Mouse (Mus musculus) thymus, postnatal 14 days (tissue): ENCODE measurements around the gene Brap.
"Not testable (repeated sequence)": the region's sequence is repeated elsewhere in the genome, so short reads cannot be mapped to it uniquely, and the experiment has no call there.

Source experiments
- DNase-seq: peaks from one replicate; pipeline ENCODE4 v3.0.0; 2021

Brap gene

GRCm38 (mm10) chr5:121670412-121670811 is 10.0 kb downstream of the Brap start:
- peak; percentile 46 for DNase-seq

DNA sequence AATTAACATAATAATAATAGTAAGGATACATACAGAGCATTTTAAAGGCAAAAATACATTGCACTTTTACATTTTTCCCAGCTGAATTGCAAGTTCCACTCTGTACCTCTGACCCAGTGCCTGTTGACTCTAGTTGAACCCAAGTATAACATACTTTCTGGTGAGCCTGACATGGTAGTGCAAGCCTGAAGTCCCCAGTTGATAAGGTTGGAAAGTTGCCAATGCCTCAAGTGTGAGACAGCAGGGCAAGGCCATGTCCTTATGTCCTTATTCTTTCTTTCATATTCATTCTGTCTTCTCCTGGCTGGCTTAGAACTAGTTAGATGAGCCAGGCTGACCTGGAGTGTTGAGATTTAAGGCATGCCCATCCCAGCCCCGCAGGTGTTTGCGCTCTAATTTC is 21.9 kb downstream of the Brap start:
- DNase-seq: no peak

GRCm38 (mm10) chr5:121685495-121685894 is 25.1 kb downstream of the Brap start:
- no peak for DNase-seq

GRCm38 (mm10) chr5:121686113-121686898 is 25.9 kb downstream of the Brap start:
- DNase-seq: no peak

- no peak for DNase-seq
Measured at GRCm38 (mm10) chr5:121690482-121691211, 30.3 kb downstream of the Brap start.

DNA sequence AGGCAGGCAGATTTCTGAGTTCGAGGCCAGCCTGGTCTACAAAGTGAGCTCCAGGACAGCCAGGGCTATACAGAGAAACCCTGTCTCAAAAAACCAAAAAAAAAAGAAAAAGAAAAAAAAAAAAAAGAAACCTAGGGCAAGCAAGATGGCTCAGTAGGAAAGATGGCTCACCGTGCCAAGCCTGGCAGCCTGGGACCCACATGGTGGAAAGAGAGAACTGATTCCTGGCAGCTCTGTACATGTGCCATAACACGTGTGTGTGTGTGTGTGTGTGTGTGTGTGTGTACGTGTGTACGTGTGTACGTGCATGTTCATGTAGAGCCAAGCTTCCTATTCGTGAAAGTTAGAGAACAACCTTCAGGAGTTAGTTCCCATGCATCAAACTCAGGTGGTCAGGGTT is 31.1 kb downstream of the Brap start:
- not testable (repeated sequence) for DNase-seq

DNA sequence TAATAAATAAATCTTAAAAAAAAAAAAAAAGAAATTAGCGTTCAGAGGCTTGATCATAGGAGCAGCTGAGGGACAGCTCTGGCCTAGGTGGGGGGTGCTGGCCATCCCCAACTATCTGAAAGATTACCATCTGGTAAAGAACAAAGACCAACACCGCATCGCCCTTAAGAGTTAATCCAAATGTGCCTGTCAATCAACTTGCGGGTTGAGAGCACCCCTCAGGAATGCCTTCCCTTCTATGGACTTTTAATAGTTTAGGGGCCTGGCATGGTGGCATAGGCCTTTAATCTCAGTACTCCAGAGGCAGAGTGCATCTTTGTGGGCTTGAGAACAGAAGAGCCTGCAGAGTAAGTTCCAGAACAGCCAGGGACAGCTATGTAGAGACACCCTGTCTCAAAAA is 32.5 kb downstream of the Brap start:
- DNase-seq: no peak

- DNase-seq: no peak
Measured at GRCm38 (mm10) chr5:121696761-121697160, 36.4 kb downstream of the Brap start.

DNA sequence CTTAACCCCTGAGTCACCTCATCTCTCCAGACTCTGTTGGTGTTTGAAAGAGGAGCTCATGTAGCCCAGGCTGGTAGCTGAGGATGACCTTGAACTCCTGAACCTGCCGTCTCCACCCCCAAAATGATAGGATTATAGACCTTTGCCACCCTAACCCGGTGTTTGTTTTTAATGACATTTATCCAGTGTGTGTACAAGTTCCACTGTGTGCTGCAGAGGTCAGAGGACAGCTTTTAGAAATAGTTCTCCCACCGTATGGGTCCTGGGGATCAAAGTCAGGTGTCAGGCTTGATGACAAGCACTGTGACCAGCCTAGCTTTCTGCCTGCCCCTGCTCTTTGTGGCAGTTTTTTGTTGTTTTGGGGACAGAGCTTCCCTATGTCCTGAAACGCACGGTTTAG is 39.5 kb downstream of the Brap start:
- no peak for DNase-seq

GRCm38 (mm10) chr5:121700496-121700895 is 40.1 kb downstream of the Brap start:
- DNase-seq: no peak

GRCm38 (mm10) chr5:121701111-121701769 is 40.9 kb downstream of the Brap start:
- DNase-seq: no peak

- DNase-seq: no peak
Measured at GRCm38 (mm10) chr5:121703341-121703740, 43.0 kb downstream of the Brap start.

DNA sequence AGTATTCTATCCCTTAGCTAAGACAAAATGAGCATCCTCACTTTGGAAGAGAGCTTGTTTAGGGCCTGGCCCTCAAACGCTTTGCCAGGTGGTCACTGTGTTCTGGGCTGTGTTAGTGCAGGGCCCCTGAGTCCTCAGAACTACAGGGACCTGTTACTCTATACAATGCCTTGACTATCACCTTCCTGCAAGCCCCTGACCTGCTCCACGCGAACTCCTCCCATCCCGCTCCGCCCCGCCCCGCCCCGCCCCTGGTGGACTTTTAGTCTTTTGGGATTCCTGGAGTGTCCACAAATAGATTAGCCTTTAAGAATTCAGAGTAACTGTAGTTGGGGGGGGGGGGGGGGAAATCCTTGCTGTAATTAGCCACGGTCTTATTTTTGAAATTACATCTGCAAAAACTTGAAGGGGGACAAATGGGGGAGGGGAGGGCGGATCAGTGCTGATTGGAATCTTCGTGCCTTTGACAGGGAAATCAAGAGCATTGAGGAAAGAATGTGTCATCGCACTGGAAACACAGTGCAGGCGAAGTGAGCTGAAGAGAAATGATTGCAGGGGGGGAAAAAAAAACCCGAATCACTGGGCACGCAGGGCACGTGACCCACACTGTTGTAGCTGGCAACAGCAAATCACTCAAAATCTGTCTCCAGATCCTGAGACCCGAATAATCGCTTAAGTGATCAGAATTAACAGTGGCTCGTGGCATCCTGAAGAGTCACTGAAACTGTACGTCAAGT is 44.3 kb downstream of the Brap start:
- no peak for DNase-seq

- no peak for DNase-seq
Measured at GRCm38 (mm10) chr5:121710402-121710801, 50.0 kb downstream of the Brap start.

GRCm38 (mm10) chr5:121710851-121711173 is 50.4 kb downstream of the Brap start:
- DNase-seq: no peak

DNA sequence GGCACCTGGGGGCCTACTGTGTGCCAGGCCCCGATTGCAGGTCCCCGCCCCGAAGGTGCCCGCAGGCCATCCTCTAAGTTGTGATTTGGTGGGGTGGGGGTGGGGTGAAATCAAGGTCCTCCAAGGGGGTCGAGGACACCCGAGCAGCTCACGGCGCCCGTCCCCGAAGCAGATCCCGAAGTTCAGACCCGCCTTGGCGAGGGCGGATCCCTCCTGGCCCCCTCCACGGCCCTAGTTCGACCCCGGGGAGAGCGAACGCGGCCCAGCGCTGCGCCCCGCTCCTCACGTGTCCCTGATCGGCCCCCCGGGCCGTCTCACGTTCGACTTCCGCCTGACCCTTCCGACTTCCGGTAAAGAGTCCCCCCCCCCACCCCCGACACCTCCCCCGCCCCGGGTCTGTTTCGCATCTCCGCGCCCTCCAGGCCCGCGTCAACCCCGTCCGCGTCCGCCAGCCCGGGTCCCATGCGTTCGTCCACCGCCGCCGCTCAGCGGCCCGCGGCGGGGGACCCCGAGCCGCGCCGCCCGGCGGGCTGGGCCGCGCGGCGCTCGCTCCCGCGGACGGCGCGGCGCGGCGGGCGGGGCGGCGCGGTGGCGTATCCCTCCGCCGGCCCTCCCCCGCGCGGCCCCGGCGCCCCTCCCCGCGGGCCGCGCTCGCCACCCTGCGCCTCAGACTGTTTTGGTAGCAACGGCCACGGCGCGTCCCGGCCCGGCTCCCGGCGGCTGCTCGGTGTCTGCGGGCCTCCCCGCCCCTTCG is 51.0 kb downstream of the Brap start, which contains the start of gene Atxn2:
Atxn2 (plus strand) TSS at position 164 of the 754 bp plus-strand sequence.
- DNase-seq: peak; percentile 88

GRCm38 (mm10) chr5:121711928-121712231 is 51.5 kb downstream of the Brap start:
- no peak for DNase-seq

DNA sequence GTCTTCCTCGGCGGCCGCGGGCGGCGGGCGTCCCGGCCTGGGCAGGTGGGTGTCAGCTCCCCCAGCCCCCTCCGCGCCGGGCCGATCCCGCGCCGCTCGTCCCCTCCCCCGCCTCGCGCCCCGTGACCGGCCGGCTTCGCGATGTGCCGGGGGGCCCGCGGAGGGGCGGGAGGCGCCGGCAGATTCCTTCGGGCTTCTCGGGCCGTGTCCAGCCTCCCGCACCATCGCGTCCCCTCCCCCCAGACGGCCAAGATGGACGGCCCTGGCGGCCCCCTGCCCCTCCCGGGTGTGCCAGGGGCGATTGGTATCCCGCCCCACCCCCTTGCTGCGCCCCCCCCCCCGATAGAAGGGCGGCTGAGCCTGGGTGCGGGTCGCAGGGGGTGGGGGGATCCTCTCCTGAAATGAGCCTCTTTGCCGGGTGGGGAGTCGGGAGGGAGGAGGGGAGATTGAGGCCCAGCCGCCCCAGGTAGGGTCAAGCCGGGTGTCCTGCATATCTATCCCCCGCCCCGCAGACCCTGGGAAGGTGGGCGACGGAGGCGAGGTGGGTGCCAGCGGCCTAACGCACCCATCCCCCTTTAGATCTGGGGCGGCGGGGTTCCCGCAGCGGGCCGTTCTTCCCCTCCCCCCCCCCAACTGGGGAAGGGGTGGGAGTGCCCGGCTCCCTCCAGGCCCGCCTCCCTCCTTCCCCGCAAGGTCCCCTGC is 52.0 kb downstream of the Brap start:
- peak; percentile 54 for DNase-seq

DNA sequence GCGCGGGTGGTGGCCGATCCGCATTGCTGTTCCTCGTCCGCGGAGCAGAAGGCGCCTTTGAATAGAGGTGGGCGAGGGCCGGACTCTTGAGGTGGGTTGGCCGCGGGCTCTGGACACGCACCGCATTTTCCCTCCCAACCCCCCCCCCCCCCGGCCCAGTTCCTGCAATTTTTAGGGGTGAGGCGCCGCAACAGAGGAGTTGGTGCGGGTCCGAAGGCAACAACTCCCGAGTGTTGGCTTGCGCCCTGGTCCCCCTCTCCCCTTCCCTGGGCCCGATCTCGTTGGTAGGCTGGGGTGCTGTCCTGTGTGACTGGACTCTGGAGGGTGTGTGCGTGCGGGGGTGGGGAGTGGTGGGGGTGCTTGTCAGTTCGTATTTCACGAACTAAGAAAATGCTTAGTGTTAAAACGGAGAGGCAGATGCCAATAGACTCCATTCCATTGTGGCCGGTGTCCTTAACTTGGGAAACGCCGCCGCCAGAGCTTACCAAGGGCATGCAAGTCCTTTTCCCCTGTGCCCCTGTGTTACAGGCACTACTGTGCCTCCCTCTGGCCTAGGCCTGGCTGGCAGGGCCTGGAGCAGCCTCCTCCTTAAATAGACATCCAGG is 52.7 kb downstream of the Brap start:
- DNase-seq: peak; percentile 42

DNA sequence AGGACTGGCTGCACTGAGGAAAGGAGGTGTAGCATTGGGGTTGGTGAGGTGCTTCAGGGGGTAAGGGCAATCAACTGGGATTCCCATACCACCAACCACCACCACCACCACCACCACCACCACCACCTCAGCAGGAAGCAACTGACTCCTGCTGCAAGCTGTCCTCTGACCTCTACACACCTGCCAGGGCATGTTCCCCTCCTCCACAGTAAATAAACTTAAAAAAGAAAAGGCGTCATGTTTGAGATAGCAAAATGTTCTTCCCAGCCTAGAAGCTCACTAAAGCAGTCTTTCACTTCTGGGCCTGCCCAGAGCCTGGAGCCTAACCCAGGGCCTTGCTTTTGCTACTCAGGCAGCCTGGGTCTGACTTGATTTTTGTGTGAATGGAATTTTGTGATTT is 54.0 kb downstream of the Brap start:
- DNase-seq: peak; percentile 36

DNA sequence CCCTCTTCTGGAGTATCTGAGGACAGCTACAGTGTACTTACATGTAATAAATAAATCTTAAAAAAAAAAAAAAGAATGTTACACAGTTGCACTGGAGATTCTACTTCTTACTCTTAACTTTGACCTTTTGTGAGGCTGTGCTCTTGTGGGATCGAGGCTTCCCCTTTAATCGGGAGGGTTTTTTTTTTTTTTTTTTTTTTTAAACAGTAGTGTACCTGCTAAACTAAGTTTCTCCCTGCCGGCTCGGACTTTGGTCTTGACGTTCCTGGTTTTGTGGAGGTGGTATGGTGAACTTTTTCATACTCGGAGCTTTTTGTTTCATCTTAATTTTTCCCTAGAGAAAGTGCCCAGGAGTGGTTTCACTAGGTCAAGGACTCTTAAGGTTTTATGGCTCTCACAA is 54.6 kb downstream of the Brap start:
- no peak for DNase-seq

DNA sequence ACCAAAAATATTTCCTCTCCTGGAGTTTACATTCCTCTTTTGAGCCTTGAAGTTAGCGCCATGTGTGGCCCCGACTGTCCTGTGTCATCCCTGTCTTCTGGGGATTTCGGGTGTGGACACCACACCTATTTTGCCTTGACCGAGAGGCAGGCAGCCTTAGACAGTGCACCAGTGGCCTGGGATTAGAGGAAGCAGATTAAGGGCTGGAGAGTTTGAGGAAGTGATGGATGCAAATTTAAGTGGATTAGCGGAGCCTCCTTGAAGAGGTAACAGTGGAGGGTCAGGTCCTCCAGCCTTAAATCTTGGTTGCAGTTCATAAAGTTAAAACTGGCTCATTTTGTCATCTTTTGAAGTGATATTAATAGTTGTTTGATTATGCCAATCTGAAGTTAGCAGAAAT is 58.1 kb downstream of the Brap start:
- DNase-seq: no peak
